Mouse (Mus musculus) lung, embryonic 15.5 days (tissue): ENCODE results near the gene Nop53. TPM values are rescaled to one million over a fixed set of nuclear protein-coding genes. Genes with fewer than 3 reads are reported as not detected.

Source experiments
- ATAC-seq: fragments of 200-750 bp; cut with Nextera tagmentation; 2 replicates; pipeline ENCODE4 v1.8.0; 2017; ENCODE audit warnings: moderate number of reproducible peaks, borderline replicate concordance; ENCODE audit not compliant: low FRiP score, low TSS enrichment; ENCODE audit errors: extremely low read depth
- H3K27ac ChIP-seq: fragments of 300-500 bp; sonication (generic); 2 replicates; pipeline ENCODE4 v1.5.1; 2015; ENCODE audit warnings: moderate library complexity, mild to moderate bottlenecking, inconsistent platforms
- H3K27me3 ChIP-seq: fragments of 300-500 bp; sonication (generic); 2 replicates; pipeline ENCODE4 v1.6.1; 2015; ENCODE audit warnings: inconsistent platforms
- H3K36me3 ChIP-seq: fragments of 300-500 bp; sonication (generic); 2 replicates; pipeline ENCODE4 v1.6.1; 2015; ENCODE audit warnings: inconsistent platforms
- H3K4me1 ChIP-seq: fragments of 300-500 bp; sonication (generic); 2 replicates; pipeline ENCODE4 v1.6.1; 2015; ENCODE audit warnings: inconsistent platforms
- H3K4me2 ChIP-seq: fragments of 300-500 bp; sonication (generic); 2 replicates; pipeline ENCODE4 v1.6.1; 2015; ENCODE audit warnings: inconsistent platforms, mild to moderate bottlenecking, moderate library complexity
- H3K4me3 ChIP-seq: fragments of 300-500 bp; sonication (generic); 2 replicates; pipeline ENCODE4 v1.5.1; 2015; ENCODE audit warnings: mild to moderate bottlenecking, inconsistent platforms
- H3K9ac ChIP-seq: fragments of 300-500 bp; sonication (generic); 2 replicates; pipeline ENCODE4 v1.6.1; 2015; ENCODE audit warnings: inconsistent platforms
- H3K9me3 ChIP-seq: fragments of 300-500 bp; sonication (generic); 2 replicates; pipeline ENCODE4 v1.6.1; 2016; ENCODE audit warnings: inconsistent platforms
- WGBS: fragments of 180-500 bp; shearing (Covaris S2); methylation state at CpG from one replicate; pipeline ENCODE4 v1.1.7; 2015; 5-methylcytosine and 5-hydroxymethylcytosine counted together
- polyA plus RNA-seq: library from polyadenylated mRNA; unstranded; fragments of >200 nt; fragmentation: Nextera tagmentation; extraction: Ambion mirVana; gene quantifications from 2 replicates; pipeline ENCODE4 v1.2.1, GENCODE M21; 2015

Nop53 gene
- polyA plus RNA-seq, 1 experiment from 2014 or later: 189 TPM

DNA sequence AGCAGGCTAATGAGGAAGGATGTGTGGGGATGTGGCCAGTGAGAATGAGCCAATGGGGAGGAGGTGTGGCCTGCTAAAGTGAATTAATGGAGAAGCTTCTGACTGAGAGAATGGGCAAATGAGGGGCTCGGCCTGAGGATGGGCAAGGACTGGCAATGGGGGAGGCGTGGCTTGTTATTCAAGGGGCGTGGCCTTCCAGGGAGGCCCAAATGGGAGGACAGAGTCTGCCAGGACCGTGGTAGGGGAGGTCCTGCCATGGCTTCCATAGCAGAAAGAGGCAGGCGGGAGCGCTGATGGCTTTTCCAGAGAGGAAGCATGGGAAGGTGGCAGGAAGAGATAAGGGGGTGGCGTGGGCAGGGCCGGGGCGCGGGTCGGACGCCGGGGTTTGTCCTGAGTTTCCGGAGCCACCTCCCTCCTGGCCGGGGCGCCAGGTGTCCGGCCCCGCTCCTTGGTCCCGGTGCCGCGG is 9.1 kb upstream of the Nop53 start:
- WGBS: 18% methylated on average over 21 of the region's 21 CpGs
- H3K9me3 ChIP-seq: no peaks in the 10 kb centered on the region
- H3K4me2 ChIP-seq: peak overlapping the region; percentile 45
- H3K4me3 ChIP-seq: peak overlapping the region; percentile 22; the same call in 1 of the 2 replicates
- H3K4me1 ChIP-seq: peaks cover 21% of the 10 kb centered on the region
- H3K27me3 ChIP-seq: no peaks in the 10 kb centered on the region
- H3K9ac ChIP-seq: 0 out of 2 replicates have a peak overlapping the region, but pooled peaks have one; percentile 27
- peak overlapping the region; percentile 92 for H3K27ac ChIP-seq
- peaks cover 86% of the 10 kb centered on the region for H3K36me3 ChIP-seq
- ATAC-seq: peak; percentile 58

DNA sequence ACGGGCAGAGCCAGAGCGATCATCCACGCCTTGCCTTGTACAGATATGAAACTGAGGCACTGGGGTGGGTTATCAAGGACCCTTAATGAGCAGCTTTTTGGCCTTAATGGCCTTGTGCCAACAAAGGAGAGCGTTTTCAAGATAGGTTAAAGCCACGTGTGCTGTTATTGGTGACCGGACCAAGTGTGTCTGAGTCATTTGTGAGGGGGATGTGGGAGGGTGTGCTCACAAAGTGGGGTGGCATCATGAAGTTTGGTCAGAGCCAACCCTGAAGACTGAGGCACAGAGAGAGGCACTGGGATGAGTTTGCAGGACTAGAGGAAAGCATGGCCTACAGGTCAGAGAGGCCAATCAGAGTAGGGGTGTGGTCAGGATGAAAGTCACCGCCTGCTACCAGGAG is 8.6 kb upstream of the Nop53 start:
- no peak overlapping the region for H3K4me2 ChIP-seq
- peaks cover 83% of the 10 kb centered on the region for H3K36me3 ChIP-seq
- H3K4me3 ChIP-seq: no peak overlapping the region
- H3K27me3 ChIP-seq: no peaks in the 10 kb centered on the region
- no peak for ATAC-seq
- no peaks in the 10 kb centered on the region for H3K9me3 ChIP-seq
- peaks cover 21% of the 10 kb centered on the region for H3K4me1 ChIP-seq
- WGBS: 77% methylated on average over 7 of the region's 7 CpGs
- H3K9ac ChIP-seq: no peak overlapping the region
- H3K27ac ChIP-seq: peak overlapping the region; percentile 92

DNA sequence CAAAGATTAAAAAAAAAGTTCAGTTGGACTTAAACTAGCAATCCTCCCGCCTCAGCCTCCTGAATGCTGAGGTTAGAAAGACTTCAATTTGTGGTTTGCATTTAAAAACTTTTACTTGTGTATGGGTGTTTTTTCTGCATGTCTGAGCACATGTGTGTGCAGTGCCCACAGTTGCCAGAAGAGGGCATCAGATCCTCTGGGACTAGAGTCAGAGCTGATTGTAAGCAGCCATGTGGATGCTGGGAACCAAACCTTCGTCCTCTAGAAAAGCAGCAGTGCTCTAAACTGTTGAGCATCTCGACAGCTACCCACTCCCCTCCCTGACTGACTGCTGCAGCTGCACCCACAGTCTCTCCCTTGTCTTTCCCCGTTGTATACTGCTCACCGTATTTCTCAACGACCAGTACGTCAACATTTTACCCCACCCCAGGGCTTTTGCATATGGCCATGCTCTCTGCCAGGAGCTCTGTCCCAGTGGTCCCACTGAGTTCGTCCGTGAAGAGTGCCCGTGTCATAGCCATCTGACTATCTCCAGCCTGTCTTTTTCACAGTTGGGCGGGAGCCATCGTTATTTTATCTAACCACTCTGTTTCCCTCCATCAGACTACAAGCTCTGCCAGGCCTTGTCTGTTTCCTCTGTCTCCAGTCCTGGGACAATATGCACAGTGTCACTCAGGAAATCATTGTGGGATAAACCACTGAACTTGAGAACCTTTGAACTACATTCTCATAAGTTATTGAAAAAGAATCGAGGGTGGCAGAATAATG is 7.6 kb upstream of the Nop53 start:
- no peak overlapping the region for H3K4me2 ChIP-seq
- no peak overlapping the region for H3K9ac ChIP-seq
- WGBS: 85% methylated on average over 13 of the region's 13 CpGs
- no peaks in the 10 kb centered on the region for H3K27me3 ChIP-seq
- peaks cover 31% of the 10 kb centered on the region for H3K4me1 ChIP-seq
- H3K9me3 ChIP-seq: no peaks in the 10 kb centered on the region
- ATAC-seq: no peak
- H3K4me3 ChIP-seq: no peak overlapping the region
- no peak overlapping the region for H3K27ac ChIP-seq
- H3K36me3 ChIP-seq: peaks cover 77% of the 10 kb centered on the region

- Histone ChIP-seq H3K4me1 (peaks cover 38% of the 10 kb centered on the region), H3K27ac (no peak overlapping the region), H3K4me2 (no peak overlapping the region), H3K4me3 (no peak overlapping the region), H3K36me3 (peaks cover 67% of the 10 kb centered on the region), H3K27me3 (no peaks in the 10 kb centered on the region), H3K9me3 (no peaks in the 10 kb centered on the region), H3K9ac (no peak overlapping the region)
- 64% methylated on average over 3 of the region's 3 CpGs for WGBS
- ATAC-seq: no peak
Observed at GRCm38 (mm10) chr7:15952416-15952815, 6.5 kb upstream of the Nop53 start.

DNA sequence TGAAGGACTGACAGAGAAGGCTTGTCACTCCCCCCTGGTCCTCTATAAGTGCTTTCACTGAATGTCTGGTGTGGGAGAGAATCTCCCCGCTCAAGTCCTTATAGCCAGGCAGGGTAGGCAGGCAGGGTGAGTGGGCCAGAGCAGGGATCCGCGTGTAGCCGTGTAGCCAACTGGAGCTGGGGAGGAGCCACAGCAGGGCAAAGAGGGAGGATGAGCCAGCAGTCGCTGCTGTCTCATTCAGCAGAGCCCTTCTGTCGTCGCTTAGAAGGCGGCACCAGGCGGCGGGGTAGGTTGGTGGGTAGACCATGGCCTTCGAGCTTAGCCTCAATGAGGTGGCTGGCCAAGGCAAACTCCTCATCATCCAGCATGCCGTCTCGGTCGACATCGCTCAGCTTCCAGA is 4.1 kb upstream of the Nop53 start:
- Histone ChIP-seq H3K9me3 (no peaks in the 10 kb centered on the region), H3K4me3 (no peak overlapping the region), H3K27ac (no peak overlapping the region), H3K36me3 (peaks cover 50% of the 10 kb centered on the region), H3K4me2 (no peak overlapping the region), H3K27me3 (no peaks in the 10 kb centered on the region), H3K9ac (no peak overlapping the region), H3K4me1 (peaks cover 28% of the 10 kb centered on the region)
- no peak for ATAC-seq
- 84% methylated on average over 15 of the region's 15 CpGs for WGBS

- 77% methylated on average over 7 of the region's 7 CpGs for WGBS
- Histone ChIP-seq H3K9me3 (no peaks in the 10 kb centered on the region), H3K9ac (peak overlapping the region; percentile 20; the same call in 1 of the 2 replicates), H3K36me3 (peaks cover 47% of the 10 kb centered on the region), H3K27me3 (no peaks in the 10 kb centered on the region), H3K4me1 (peaks cover 32% of the 10 kb centered on the region), H3K4me3 (no peak overlapping the region), H3K27ac (peak overlapping the region; percentile 69; the same call in 1 of the 2 replicates), H3K4me2 (peak overlapping the region; percentile 53; the same call in 1 of the 2 replicates)
- ATAC-seq: no peak
Observed at GRCm38 (mm10) chr7:15949216-15949790, 3.4 kb upstream of the Nop53 start.

DNA sequence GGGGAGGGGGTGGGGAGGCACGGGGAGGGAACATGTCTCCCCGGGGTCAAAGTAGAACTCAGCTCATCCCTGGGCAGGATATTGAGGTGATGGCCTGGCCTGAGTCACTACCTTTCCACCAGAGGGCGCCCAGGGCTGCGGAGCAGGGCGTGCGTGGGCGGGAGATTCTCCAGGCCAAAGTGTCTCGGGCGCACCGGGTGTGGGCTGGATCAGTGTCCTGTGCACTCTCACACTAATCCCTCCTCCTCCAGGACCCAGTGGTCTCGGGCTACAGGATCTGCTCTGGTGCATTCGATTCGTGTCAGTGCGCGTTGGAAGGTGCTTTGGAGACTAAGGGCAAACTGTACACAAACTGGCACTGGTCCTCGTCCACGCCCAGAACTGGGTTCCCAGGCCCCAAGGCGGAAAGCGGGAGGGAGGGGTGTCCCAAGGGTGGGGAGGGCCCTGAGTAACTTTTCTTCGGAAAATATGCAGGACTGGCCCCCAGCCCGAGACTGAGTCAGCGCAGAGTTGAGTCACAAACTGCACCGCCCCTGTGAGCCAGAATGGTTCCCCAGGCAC is 2.6 kb upstream of the Nop53 start:
- WGBS: 2% methylated on average over 23 of the region's 23 CpGs
- peaks cover 34% of the 10 kb centered on the region for H3K4me1 ChIP-seq
- peaks cover 47% of the 10 kb centered on the region for H3K36me3 ChIP-seq
- peak overlapping the region; percentile 18 for H3K9ac ChIP-seq
- peak overlapping the region; percentile 53 for H3K4me2 ChIP-seq
- no peaks in the 10 kb centered on the region for H3K27me3 ChIP-seq
- H3K27ac ChIP-seq: peak overlapping the region; percentile 69
- no peaks in the 10 kb centered on the region for H3K9me3 ChIP-seq
- H3K4me3 ChIP-seq: peak overlapping the region; percentile 19
- peak; percentile 71 for ATAC-seq

GRCm38 (mm10) chr7:15947653-15948260 is 1.9 kb upstream of the Nop53 start:
- no peak overlapping the region for H3K9ac ChIP-seq
- 42% methylated on average over 4 of the region's 4 CpGs for WGBS
- peak overlapping the region; percentile 69; the same call in 1 of the 2 replicates for H3K27ac ChIP-seq

GRCm38 (mm10) chr7:15945211-15945610 is 663 bp downstream of the Nop53 start:
- 4% methylated on average over 8 of the region's 8 CpGs for WGBS
- Histone ChIP-seq H3K36me3 (peaks cover 49% of the 10 kb centered on the region), H3K4me2 (peak overlapping the region; percentile 59), H3K27me3 (no peaks in the 10 kb centered on the region), H3K9me3 (no peaks in the 10 kb centered on the region), H3K27ac (peak overlapping the region; percentile 98; the same call in 1 of the 2 replicates), H3K9ac (peak overlapping the region; percentile 85), H3K4me1 (peaks cover 34% of the 10 kb centered on the region), H3K4me3 (peak overlapping the region; percentile 92)
- no peak for ATAC-seq

More at GRCm38 (mm10) chr7:15947653-15948260, 1.9 kb upstream of the Nop53 start:
- H3K4me1 ChIP-seq: peaks cover 34% of the 10 kb centered on the region
- no peak overlapping the region for H3K4me3 ChIP-seq
- ATAC-seq: 0 out of 2 replicates have a peak, but pooled peaks have one; percentile 2
- H3K9me3 ChIP-seq: no peaks in the 10 kb centered on the region
- peak overlapping the region; percentile 53 for H3K4me2 ChIP-seq
- peaks cover 47% of the 10 kb centered on the region for H3K36me3 ChIP-seq
- no peaks in the 10 kb centered on the region for H3K27me3 ChIP-seq

GRCm38 (mm10) chr7:15944311-15944710 is 1.6 kb downstream of the Nop53 start:
- WGBS: 95% methylated on average over 1 of the region's 1 CpGs
- no peaks in the 10 kb centered on the region for H3K9me3 ChIP-seq
- H3K27me3 ChIP-seq: no peaks in the 10 kb centered on the region
- H3K4me3 ChIP-seq: peak overlapping the region; percentile 92; the same call in 1 of the 2 replicates
- peak overlapping the region; percentile 59 for H3K4me2 ChIP-seq
- no peak overlapping the region for H3K27ac ChIP-seq
- H3K9ac ChIP-seq: no peak overlapping the region
- peaks cover 54% of the 10 kb centered on the region for H3K36me3 ChIP-seq
- ATAC-seq: no peak
- peaks cover 33% of the 10 kb centered on the region for H3K4me1 ChIP-seq

DNA sequence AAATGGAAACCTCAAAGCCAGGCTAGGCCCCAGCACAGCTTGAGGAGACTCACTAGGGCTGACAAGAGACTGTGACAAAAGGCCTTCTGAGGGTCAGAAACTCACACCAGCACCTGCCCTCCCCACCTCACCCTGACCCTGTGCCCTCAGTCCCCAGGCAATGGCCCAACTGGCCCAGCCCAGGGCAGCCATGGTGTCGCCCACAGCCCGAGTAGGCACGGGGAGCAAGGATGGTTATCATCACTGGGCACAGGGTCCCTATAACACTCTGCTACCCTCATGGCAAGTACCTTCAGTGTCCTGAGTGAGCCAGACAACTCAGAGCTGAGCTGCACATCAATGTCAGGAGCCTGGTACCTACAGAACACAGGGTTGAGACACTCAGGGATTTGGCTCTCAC is 7.3 kb downstream of the Nop53 start:
- ATAC-seq: no peak
- Histone ChIP-seq H3K27ac (no peak overlapping the region), H3K4me2 (no peak overlapping the region), H3K4me1 (no peaks in the 10 kb centered on the region), H3K4me3 (no peak overlapping the region), H3K27me3 (no peaks in the 10 kb centered on the region), H3K9me3 (no peaks in the 10 kb centered on the region), H3K9ac (no peak overlapping the region), H3K36me3 (peaks cover 76% of the 10 kb centered on the region)
- 93% methylated on average over 3 of the region's 3 CpGs for WGBS
